Mouse (Mus musculus) liver, postnatal 0 days (tissue): ENCODE measurements around the gene Bmf.

ENCODE experiments used
- CTCF ChIP-seq: sonication (generic); IDR thresholded peaks from 2 replicates; pipeline ENCODE4 v1.5.1; 2016; ENCODE audit warnings: antibody characterized with exemption, low read depth
- EP300 ChIP-seq: IDR thresholded peaks from 2 replicates; pipeline ENCODE4 v1.6.1; 2016; ENCODE audit warnings: antibody characterized with exemption, low read depth, mild to moderate bottlenecking

DNA sequence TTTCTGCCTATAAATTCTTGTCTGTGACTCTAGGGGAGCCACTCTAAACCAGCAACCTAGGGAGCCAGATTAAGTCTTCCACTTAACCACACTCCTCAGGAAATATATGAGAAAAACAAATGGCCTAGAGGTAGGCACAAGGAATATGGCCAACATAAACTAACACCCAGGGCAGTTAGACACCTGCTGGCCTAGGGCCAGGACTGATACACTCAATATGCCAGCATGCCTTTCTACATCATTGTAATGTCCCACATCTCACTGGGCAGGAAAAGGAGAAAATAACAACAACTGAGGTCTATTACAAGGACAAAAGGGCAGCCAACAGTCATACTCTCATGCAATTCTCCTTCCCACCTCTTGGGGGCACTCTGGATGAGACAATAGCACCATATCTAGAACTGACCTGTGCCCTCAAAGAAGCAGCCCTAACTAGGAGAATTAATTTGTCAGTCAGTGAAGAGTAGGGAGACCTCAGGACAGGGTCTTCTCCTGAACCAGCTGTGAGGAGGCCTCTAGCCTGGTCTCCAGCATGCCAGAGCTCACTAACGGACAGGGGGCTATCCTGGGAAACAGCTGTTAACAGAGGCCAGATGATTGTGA is 6.4 kb downstream of the Bmf start:
- peak; percentile 64 for TF ChIP-seq CTCF
- TF ChIP-seq EP300: no peak
